ENCODE assay signal across 16 mouse cellular contexts in genomic region chr11:62814625-62815024, GRCm38 (mm10). TPM values are rescaled to one million over a fixed set of nuclear protein-coding genes. Genes with fewer than 3 reads are reported as not detected.
DNase-seq lines count a peak whose midpoint lies in the region; ATAC-seq and TF ChIP-seq lines count a peak whose summit lies in the region.
"Had no signal": no experiment of that assay in that cellular context is flagged by ENCODE, and none has a peak within 500 bp of the region (broad histone marks: within the 10 kb centered on the region; RNA-seq: fewer than 3 reads in every experiment).

No protein-coding gene starts in this region.

- TF ChIP-seq EP300 in MEL (IDR thresholded peaks at IDR 0.05; ENCODE audit: low read depth in 1 of 2, low read length in 2 of 2), result peak; percentile 67 to 77
- TF ChIP-seq EP300 in lung, postnatal 0 days (IDR thresholded peaks at IDR 0.05), result no peak

- no peaks in the 10 kb centered on the region for H3K27me3 ChIP-seq in liver, embryonic 11.5 days (replicated peaks; ENCODE audit: control insufficient read depth, insufficient read depth, low read length)
- H3K27me3 ChIP-seq in MEL (ENCODE audit: control insufficient read depth in 1 of 2, insufficient read depth in 2 of 2, low read length in 2 of 2), result no peaks in the 10 kb centered on the region
- no peaks in the 10 kb centered on the region for H3K27me3 ChIP-seq in lung, postnatal 0 days (replicated peaks; ENCODE audit: insufficient read depth, low read length)
- no peaks in the 10 kb centered on the region for H3K27me3 ChIP-seq in stomach, embryonic 16.5 days (ENCODE audit: control insufficient read depth, insufficient read depth, low read length)
- H3K27me3 ChIP-seq in thymus, adult 2 months (ENCODE audit: control insufficient read depth, insufficient read depth, low read length), result no peaks in the 10 kb centered on the region
- H3K27me3 ChIP-seq in limb, embryonic 10.5 days (ENCODE audit: low read depth, poor library complexity, severe bottlenecking), result 0 out of 2 replicates have a peak, but pooled peaks cover 4% of the 10 kb centered on the region
- H3K27me3 ChIP-seq: heart, embryonic 12.5 days; kidney, embryonic 15.5 days; limb, embryonic 13.5 days had no signal

- no peak overlapping the region for H3K4me3 ChIP-seq in liver, embryonic 11.5 days (ENCODE audit: low read depth, low read length)
- no peak overlapping the region for H3K4me3 ChIP-seq in MEL (ENCODE audit: control insufficient read depth in 1 of 2, insufficient read depth in 1 of 2, low read depth in 2 of 2, low read length in 2 of 2)
- H3K4me3 ChIP-seq in lung, postnatal 0 days (ENCODE audit: low read depth, low read length), result no peak overlapping the region
- no peak overlapping the region for H3K4me3 ChIP-seq in stomach, embryonic 16.5 days (replicated peaks; ENCODE audit: low read length)
- no peak overlapping the region for H3K4me3 ChIP-seq in thymus, adult 2 months (ENCODE audit: control insufficient read depth, insufficient read depth, low read length)
- no peak overlapping the region for H3K4me3 ChIP-seq in limb, embryonic 10.5 days
- H3K4me3 ChIP-seq: erythroblast, embryonic 14.5 days; heart, embryonic 12.5 days; kidney, embryonic 15.5 days; limb, embryonic 13.5 days had no signal

- H3K36me3 ChIP-seq in liver, embryonic 11.5 days (ENCODE audit: control insufficient read depth, insufficient read depth, low read length), result no peaks in the 10 kb centered on the region
- H3K36me3 ChIP-seq in MEL (ENCODE audit: control insufficient read depth in 1 of 2, insufficient read depth in 2 of 2, low read length in 2 of 2), result peaks cover 0 to 18% of the 10 kb centered on the region in 2 experiments; a peak in 2 of 4 replicates
- no peaks in the 10 kb centered on the region for H3K36me3 ChIP-seq in lung, postnatal 0 days (ENCODE audit: insufficient read depth, low read length)
- H3K36me3 ChIP-seq in stomach, embryonic 16.5 days (ENCODE audit: control insufficient read depth, insufficient read depth, low read length), result no peaks in the 10 kb centered on the region
- no peaks in the 10 kb centered on the region for H3K36me3 ChIP-seq in thymus, adult 2 months (ENCODE audit: control insufficient read depth, insufficient read depth, low read length)
- no peaks in the 10 kb centered on the region for H3K36me3 ChIP-seq in limb, embryonic 10.5 days
- H3K36me3 ChIP-seq: heart, embryonic 12.5 days; kidney, embryonic 15.5 days; limb, embryonic 13.5 days had no signal

- no peak overlapping the region for H3K27ac ChIP-seq in liver, embryonic 11.5 days (ENCODE audit: low read depth, low read length)
- no peak overlapping the region for H3K27ac ChIP-seq in MEL (ENCODE audit: control insufficient read depth, low read depth, low read length)
- H3K27ac ChIP-seq in lung, postnatal 0 days (ENCODE audit: low read length), result peak overlapping the region; percentile 70
- 0 out of 2 replicates have a peak overlapping the region, but pooled peaks have one; percentile 30 for H3K27ac ChIP-seq in stomach, embryonic 16.5 days (ENCODE audit: low read length)
- no peak overlapping the region for H3K27ac ChIP-seq in thymus, adult 2 months (ENCODE audit: control insufficient read depth, insufficient read depth, low read length)
- H3K27ac ChIP-seq in limb, embryonic 10.5 days, result no peak overlapping the region
- H3K27ac ChIP-seq: kidney, embryonic 15.5 days; limb, embryonic 13.5 days had no signal

- no peak for ATAC-seq in liver, embryonic 11.5 days (replicated peaks; ENCODE audit: low FRiP score)
- peak; percentile 8; the same call in 1 of the 2 replicates for ATAC-seq in lung, postnatal 0 days
- ATAC-seq in stomach, embryonic 16.5 days (ENCODE audit: insufficient read depth, low FRiP score), result peak; percentile 39; the same call in 1 of the 2 replicates
- ATAC-seq: liver, postnatal 0 days had no signal

- no peaks in the 10 kb centered on the region; the same call in 1 of the 2 replicates for H3K4me1 ChIP-seq in liver, embryonic 11.5 days (replicated peaks; ENCODE audit: control insufficient read depth, insufficient read depth, low read length)
- H3K4me1 ChIP-seq in MEL (ENCODE audit: control insufficient read depth in 1 of 2, insufficient read depth in 2 of 2, low read length in 2 of 2), result peaks cover 14 to 33% of the 10 kb centered on the region in 2 experiments
- H3K4me1 ChIP-seq in lung, postnatal 0 days (ENCODE audit: insufficient read depth, low read depth, low read length), result peaks cover 13% of the 10 kb centered on the region; the same call in 1 of the 2 replicates
- no peaks in the 10 kb centered on the region; the same call in 1 of the 2 replicates for H3K4me1 ChIP-seq in stomach, embryonic 16.5 days (ENCODE audit: control insufficient read depth, insufficient read depth, low read length)
- no peaks in the 10 kb centered on the region for H3K4me1 ChIP-seq in thymus, adult 2 months (replicated peaks; ENCODE audit: control insufficient read depth, insufficient read depth, low read length)
- peaks cover 8% of the 10 kb centered on the region for H3K4me1 ChIP-seq in limb, embryonic 10.5 days

- H3K9ac ChIP-seq in liver, embryonic 11.5 days (ENCODE audit: low read depth, low read length), result no peak overlapping the region
- no peak overlapping the region for H3K9ac ChIP-seq in MEL (ENCODE audit: control insufficient read depth, low read depth, low read length, poor library complexity, severe bottlenecking)
- H3K9ac ChIP-seq in lung, postnatal 0 days (replicated peaks; ENCODE audit: low read depth), result no peak overlapping the region
- H3K9ac ChIP-seq in stomach, embryonic 16.5 days (ENCODE audit: low read length), result no peak overlapping the region
- H3K9ac ChIP-seq: heart, embryonic 12.5 days; kidney, embryonic 15.5 days; limb, embryonic 13.5 days; liver, postnatal 0 days had no signal

- H3K79me2 ChIP-seq in MEL (ENCODE audit: control insufficient read depth, insufficient read depth, low read length, poor library complexity), result no peaks in the 10 kb centered on the region

- 45% methylated on average over 4 of the region's 4 CpGs for WGBS in liver, embryonic 11.5 days
- 27% methylated on average over 4 of the region's 4 CpGs for WGBS in lung, postnatal 0 days
- 39% methylated on average over 4 of the region's 4 CpGs for WGBS in stomach, embryonic 16.5 days
- WGBS in thymus, adult 2 months, result 56% methylated on average over 4 of the region's 4 CpGs
- 71% methylated on average over 4 of the region's 4 CpGs for WGBS in limb, embryonic 10.5 days

- no peak for TF ChIP-seq RAD21 in MEL (IDR thresholded peaks at IDR 0.05; ENCODE audit: low read depth, low read length)

- TF ChIP-seq CTCF in MEL (IDR thresholded peaks at IDR 0.05 in 2 of 3, conservative IDR thresholded peaks at IDR 0.05 in 1 of 3; ENCODE audit: control insufficient read depth in 1 of 3, insufficient read depth in 1 of 3, low read depth in 2 of 3, low read length in 3 of 3, poor library complexity in 1 of 3, severe bottlenecking in 1 of 3), result no peak
- no peak for TF ChIP-seq CTCF in lung, postnatal 0 days (IDR thresholded peaks at IDR 0.05)
- no peak for TF ChIP-seq CTCF in thymus, adult 2 months (IDR thresholded peaks at IDR 0.05; ENCODE audit: borderline replicate concordance, control insufficient read depth, extremely low read depth, insufficient read depth, low read length, poor library complexity)

- no peak overlapping the region for H3K4me2 ChIP-seq in liver, embryonic 11.5 days
- no peak overlapping the region for H3K4me2 ChIP-seq in lung, postnatal 0 days (replicated peaks; ENCODE audit: low read depth, low read length)
- H3K4me2 ChIP-seq in stomach, embryonic 16.5 days (ENCODE audit: low read depth, low read length), result no peak overlapping the region
- H3K4me2 ChIP-seq: heart, embryonic 12.5 days; kidney, embryonic 15.5 days; limb, embryonic 13.5 days had no signal

- H3K9me3 ChIP-seq in liver, embryonic 11.5 days (ENCODE audit: control insufficient read depth, low read length), result no peaks in the 10 kb centered on the region
- no peaks in the 10 kb centered on the region for H3K9me3 ChIP-seq in MEL (replicated peaks; ENCODE audit: insufficient read depth, low read length)
- H3K9me3 ChIP-seq in lung, postnatal 0 days (ENCODE audit: low read length), result no peaks in the 10 kb centered on the region
- H3K9me3 ChIP-seq in stomach, embryonic 16.5 days (replicated peaks; ENCODE audit: control insufficient read depth, low read length), result no peaks in the 10 kb centered on the region
- no peaks in the 10 kb centered on the region for H3K9me3 ChIP-seq in limb, embryonic 10.5 days (replicated peaks)
- H3K9me3 ChIP-seq: heart, embryonic 12.5 days; kidney, embryonic 15.5 days; limb, embryonic 13.5 days had no signal

- no peak for TF ChIP-seq POLR2A in MEL (IDR thresholded peaks at IDR 0.05; ENCODE audit: control insufficient read depth in 1 of 2, insufficient read depth in 1 of 2, low read depth in 1 of 2, low read length in 2 of 2, poor library complexity in 1 of 2)
- no peak for TF ChIP-seq POLR2A in thymus, adult 2 months (IDR thresholded peaks at IDR 0.05; ENCODE audit: control insufficient read depth, extremely low read depth, insufficient read depth, low read length, poor library complexity)

- DNase-seq in liver, result peak; percentile 5
- no peak for DNase-seq in liver, embryonic 11.5 days (ENCODE audit: low spot score)
- peak; percentile 79 for DNase-seq in MEL (ENCODE audit: low read depth, low spot score)
- peak; percentile 36 for DNase-seq in lung, postnatal 0 days (ENCODE audit: low spot score)
- DNase-seq in thymus, adult 2 months, result no peak
- DNase-seq in limb, embryonic 10.5 days (ENCODE audit: low spot score), result no peak
- DNase-seq: cerebellum, adult 11 months; gastrocnemius, postnatal 36 days; liver, postnatal 0 days; midbrain, embryonic 14.5 days; thymus, adult 18-20 months had no signal

RNA-seq across cellular contexts. Expression of gene Trim16, which starts 5.4 kb away (rescaled TPM):
- 2.2 and 3.1 TPM in 2 replicates for polyA plus RNA-seq in liver, embryonic 11.5 days (2014; fragmentation: Nextera tagmentation; extraction: Ambion mirVana)
- 3.1 and 5.9 TPM in 2 replicates for total RNA-seq in MEL (2012; rRNA removed)
- polyA plus RNA-seq in MEL (2012; ENCODE audit: insufficient read depth in 1 of 2, insufficient read length in 2 of 2, low read depth in 1 of 2, low replicate concordance in 2 of 2, missing spikeins in 1 of 2), result 1 to 10 TPM in 1 of 2 experiments, not detected in 1; 5.5 TPM
- polyA plus RNA-seq in lung, postnatal 0 days (2015; fragmentation: Nextera tagmentation; extraction: Ambion mirVana), result 50.3 and 62.8 TPM in 2 replicates
- 21.7 and 24.2 TPM in 2 replicates for polyA plus RNA-seq in stomach, embryonic 16.5 days (2015; fragmentation: Nextera tagmentation; extraction: Ambion mirVana)
- polyA plus RNA-seq in thymus, adult 2 months (2012; rRNA removed), result 7.4 and 9.0 TPM in 2 replicates
- 2.9 and 3.3 TPM in 2 replicates for polyA plus RNA-seq in limb, embryonic 10.5 days (2016; fragmentation: Nextera tagmentation; extraction: Ambion mirVana)
- polyA plus RNA-seq: erythroblast, embryonic 14.5 days had no signal

RNA-seq across cellular contexts. Expression of gene Zfp286, which starts 25.4 kb away (rescaled TPM):
- polyA plus RNA-seq in liver, embryonic 11.5 days (2014; fragmentation: Nextera tagmentation; extraction: Ambion mirVana), result 8.3 and 8.6 TPM in 2 replicates
- total RNA-seq in MEL (2012; rRNA removed), result not detected in 2 replicates
- not detected for polyA plus RNA-seq in MEL (2012; ENCODE audit: insufficient read depth in 1 of 2, insufficient read length in 2 of 2, low read depth in 1 of 2, low replicate concordance in 2 of 2, missing spikeins in 1 of 2)
- 4.7 and 5.1 TPM in 2 replicates for polyA plus RNA-seq in lung, postnatal 0 days (2015; fragmentation: Nextera tagmentation; extraction: Ambion mirVana)
- polyA plus RNA-seq in stomach, embryonic 16.5 days (2015; fragmentation: Nextera tagmentation; extraction: Ambion mirVana), result 14.5 and 14.6 TPM in 2 replicates
- 4.8 and 5.0 TPM in 2 replicates for polyA plus RNA-seq in thymus, adult 2 months (2012; rRNA removed)
- polyA plus RNA-seq in limb, embryonic 10.5 days (2016; fragmentation: Nextera tagmentation; extraction: Ambion mirVana), result 22.4 and 29.8 TPM in 2 replicates
- polyA plus RNA-seq: erythroblast, embryonic 14.5 days had no signal

RNA-seq across cellular contexts. Expression of gene Fbxw10, which starts 32.2 kb away (rescaled TPM):
- 0.10 and 0.15 TPM in 2 replicates for polyA plus RNA-seq in liver, embryonic 11.5 days (2014; fragmentation: Nextera tagmentation; extraction: Ambion mirVana)
- total RNA-seq in MEL (2012; rRNA removed), result not detected in 2 replicates
- polyA plus RNA-seq in MEL (2012; ENCODE audit: insufficient read depth in 1 of 2, insufficient read length in 2 of 2, low read depth in 1 of 2, low replicate concordance in 2 of 2, missing spikeins in 1 of 2), result not detected
- polyA plus RNA-seq in lung, postnatal 0 days (2015; fragmentation: Nextera tagmentation; extraction: Ambion mirVana), result 0.27 TPM in 2 replicates
- 0.30 and 0.50 TPM in 2 replicates for polyA plus RNA-seq in stomach, embryonic 16.5 days (2015; fragmentation: Nextera tagmentation; extraction: Ambion mirVana)
- 4.3 and 5.2 TPM in 2 replicates for polyA plus RNA-seq in thymus, adult 2 months (2012; rRNA removed)
- polyA plus RNA-seq in limb, embryonic 10.5 days (2016; fragmentation: Nextera tagmentation; extraction: Ambion mirVana), result 0.31 and 0.84 TPM in 2 replicates
- polyA plus RNA-seq: erythroblast, embryonic 14.5 days had no signal

Comparison
In these comparisons a context has a peak if more than half of its experiments do, and no peak if none do; other contexts are left out.
1. DNase-seq: peak in liver (single experiment), MEL (single experiment) and lung, postnatal 0 days (single experiment); none in liver, embryonic 11.5 days (single experiment), thymus, adult 2 months (single experiment) and limb, embryonic 10.5 days (single experiment).
2. H3K27ac ChIP-seq: peak in lung, postnatal 0 days (single experiment) and stomach, embryonic 16.5 days (single experiment); none in liver, embryonic 11.5 days (single experiment), MEL (single experiment), thymus, adult 2 months (single experiment) and limb, embryonic 10.5 days (single experiment).